Mouse (Mus musculus): ENCODE measurements around the gene Nrip2.
A peak's percentile ranks its signal among the peaks of the same experiment; 100 is the strongest.
"Not testable (repeated sequence)": the region's sequence is repeated elsewhere in the genome, so short reads cannot be mapped to it uniquely, and the experiment has no call there.

Gene Nrip2

DNA sequence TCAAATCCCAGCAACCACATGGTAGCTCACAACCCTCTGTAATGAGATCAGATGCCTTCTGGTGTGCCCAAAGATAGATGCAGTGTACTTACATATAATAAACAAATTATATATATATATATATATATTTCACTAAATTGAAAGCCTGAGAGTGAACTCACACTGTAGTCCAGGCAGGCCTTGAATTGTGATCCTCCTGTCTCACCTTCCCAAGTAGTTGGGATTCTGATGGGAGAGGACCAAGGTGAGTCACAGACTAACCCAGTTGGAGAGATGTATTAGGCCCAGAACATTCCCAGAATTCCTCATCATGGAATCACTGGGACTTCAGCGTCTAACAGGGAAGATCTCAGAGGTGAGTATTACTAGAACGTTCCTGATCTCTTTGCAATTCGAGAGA, at the start of gene Nrip2:
TSS of gene Nrip2 (plus strand) at position 301 of the 400 bp plus-strand sequence.
- DNase-seq (ENCODE audit: low spot score), result no peak

- no peak for DNase-seq (ENCODE audit: low spot score)
Measured at GRCm38 (mm10) chr6:128349711-128350110, 49.4 kb upstream of the Nrip2 start.

- no peak for DNase-seq (ENCODE audit: low spot score)
Measured at GRCm38 (mm10) chr6:128354140-128354539, 45.0 kb upstream of the Nrip2 start.

DNA sequence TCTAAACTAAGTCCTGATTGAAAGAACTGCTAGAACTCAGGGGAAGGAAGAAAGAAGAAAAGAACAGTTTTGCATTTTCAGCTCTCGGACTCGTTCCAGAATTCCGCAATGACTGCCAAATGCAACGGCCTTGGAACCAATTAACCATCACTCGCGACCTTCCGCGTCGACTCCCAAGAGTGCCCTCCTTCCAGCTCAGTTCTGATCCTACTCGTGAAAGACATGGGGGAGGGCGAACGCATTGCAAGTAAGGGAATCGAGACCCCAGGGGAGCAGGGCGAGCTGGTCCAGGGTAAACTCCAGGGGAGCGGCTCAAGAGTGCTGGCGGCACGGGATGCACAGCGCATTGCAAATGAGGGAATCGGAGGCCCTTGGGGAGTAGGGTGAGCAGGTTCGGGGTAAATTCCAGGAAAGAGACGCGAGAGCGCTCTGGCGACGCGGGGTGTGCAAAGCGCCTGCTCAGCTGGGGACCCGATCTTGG, 43.9 kb upstream of the Nrip2 start:
- DNase-seq (ENCODE audit: low spot score), result no peak

- DNase-seq (ENCODE audit: low spot score), result peak; percentile 84
Measured at GRCm38 (mm10) chr6:128355726-128356416, 43.2 kb upstream of the Nrip2 start, which contains the start of gene Tulp3. Gene Tulp3, minus strand, starts transcription at chr6:128355851.

DNA sequence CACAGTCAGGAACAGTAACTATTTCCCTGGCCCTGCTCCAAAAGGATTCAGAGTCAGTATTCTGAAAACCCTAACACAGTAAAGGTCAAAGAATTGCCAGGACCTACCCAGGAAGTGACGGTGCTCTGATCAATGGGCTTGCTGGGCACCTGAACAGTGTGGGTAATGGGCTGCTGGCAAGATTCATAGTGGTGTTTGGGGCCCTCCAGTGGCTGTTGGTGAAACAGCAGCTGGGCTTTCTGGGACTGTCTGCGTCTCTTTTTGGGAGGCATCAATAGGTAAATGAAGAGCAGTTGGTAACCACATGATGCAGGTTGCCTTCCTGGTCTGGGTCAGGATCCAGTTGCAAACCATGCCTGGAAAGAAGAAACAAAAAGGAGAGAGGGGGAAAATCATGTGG, 40.1 kb upstream of the Nrip2 start:
- DNase-seq (ENCODE audit: low spot score), result peak; percentile 64

DNA sequence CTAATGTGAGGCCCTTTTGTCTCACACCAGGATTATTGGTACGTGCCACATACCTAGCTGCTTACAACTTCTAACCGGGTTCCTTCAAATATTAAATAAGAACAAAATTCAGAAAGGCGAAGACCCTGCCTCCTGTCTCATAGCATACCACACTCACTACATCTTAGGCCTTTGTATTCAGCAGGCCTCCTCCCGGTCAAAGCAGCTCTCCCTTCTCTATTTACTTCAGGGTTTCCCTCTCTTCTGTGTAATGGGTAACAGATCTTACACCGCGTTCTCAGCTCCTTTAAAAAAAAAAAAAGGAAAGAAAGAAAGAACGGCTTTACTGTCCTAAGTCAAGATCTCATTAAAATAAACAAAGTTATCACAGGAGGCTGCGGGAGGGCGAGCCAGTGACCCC, 37.2 kb upstream of the Nrip2 start:
- no peak for DNase-seq (ENCODE audit: low spot score)

GRCm38 (mm10) chr6:128362381-128363006, 36.6 kb upstream of the Nrip2 start, which contains the start of the genes Rhno1 and Foxm1:
Gene Rhno1, minus strand, starts transcription at chr6:128362911.
Gene Foxm1, plus strand, starts transcription at chr6:128362967.
- peak; percentile 74 for DNase-seq (ENCODE audit: low spot score)

GRCm38 (mm10) chr6:128363007-128363825, 35.9 kb upstream of the Nrip2 start:
- DNase-seq (ENCODE audit: low spot score), result no peak

DNA sequence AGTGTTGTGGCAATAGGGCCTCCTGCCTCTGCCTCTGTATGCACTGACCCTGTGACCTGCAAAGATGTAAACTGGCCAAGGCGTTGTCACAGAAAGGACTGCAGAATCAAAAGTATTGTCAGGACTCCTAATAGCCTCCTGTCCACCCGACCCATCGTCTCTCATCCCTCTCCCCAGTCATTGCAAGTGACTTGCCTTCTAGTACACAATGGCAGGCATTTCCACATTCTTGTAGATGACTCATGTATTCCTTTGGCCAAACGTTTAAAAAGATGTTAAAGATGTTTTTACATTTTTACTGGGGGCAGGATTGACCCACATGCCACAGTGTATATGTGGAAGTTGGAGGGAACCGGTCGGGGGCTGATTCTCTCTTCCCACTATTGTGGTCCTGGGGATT, 34.4 kb upstream of the Nrip2 start:
- no peak for DNase-seq (ENCODE audit: low spot score)

- DNase-seq (ENCODE audit: low spot score), result no peak
Measured at GRCm38 (mm10) chr6:128366466-128366865, 32.6 kb upstream of the Nrip2 start.

DNA sequence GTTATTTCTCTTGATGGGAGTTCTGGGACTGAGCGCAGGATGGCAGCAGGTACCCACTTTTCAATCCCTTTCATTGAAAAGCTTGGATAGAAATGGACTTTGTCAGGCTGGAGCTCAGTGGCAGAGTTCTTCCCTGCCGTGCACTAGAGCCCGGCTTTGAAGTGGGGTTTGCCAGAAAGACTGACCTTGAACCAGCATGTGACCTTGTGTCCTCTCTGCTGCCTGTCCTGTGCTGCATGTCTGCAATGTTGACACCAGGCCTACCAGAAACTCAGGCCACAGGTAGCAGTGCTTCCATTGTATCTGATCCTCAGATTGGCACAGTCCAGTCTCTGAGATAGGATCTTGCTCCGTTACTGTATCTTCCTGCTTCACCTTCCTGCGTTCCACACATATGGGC, 29.1 kb upstream of the Nrip2 start:
- no peak for DNase-seq (ENCODE audit: low spot score)

- no peak for DNase-seq (ENCODE audit: low spot score)
Measured at GRCm38 (mm10) chr6:128375192-128375591, 23.9 kb upstream of the Nrip2 start, which contains the start of the genes Tex52 and Gm44596. Gene Tex52, plus strand, starts transcription at chr6:128375456. Gene Gm44596, plus strand, starts transcription at chr6:128375503.

GRCm38 (mm10) chr6:128376371-128377085, 22.6 kb upstream of the Nrip2 start:
- no peak for DNase-seq (ENCODE audit: low spot score)

DNA sequence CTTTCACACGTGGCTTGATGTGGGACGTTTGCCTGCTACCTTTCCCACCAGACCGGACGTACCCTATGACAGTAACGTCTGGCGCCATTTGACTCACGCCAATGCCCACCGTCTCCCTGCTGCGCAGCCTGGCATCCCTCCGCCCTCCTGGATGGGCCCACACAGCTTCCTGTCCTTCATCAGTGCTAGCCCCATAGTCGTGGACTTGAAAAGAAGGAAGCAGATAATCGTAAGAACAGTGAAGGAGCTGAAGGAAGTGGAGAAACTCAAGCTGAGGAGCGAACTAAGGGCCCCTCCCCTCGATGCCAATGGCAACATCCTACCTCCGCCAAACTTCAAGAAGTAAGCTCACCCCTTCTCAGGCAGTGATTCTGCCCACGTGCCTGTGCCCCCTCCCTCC, 19.5 kb upstream of the Nrip2 start:
- no peak for DNase-seq (ENCODE audit: low spot score)

- not testable (repeated sequence) for DNase-seq (ENCODE audit: low spot score)
Measured at GRCm38 (mm10) chr6:128380594-128381167, 18.4 kb upstream of the Nrip2 start.

DNA sequence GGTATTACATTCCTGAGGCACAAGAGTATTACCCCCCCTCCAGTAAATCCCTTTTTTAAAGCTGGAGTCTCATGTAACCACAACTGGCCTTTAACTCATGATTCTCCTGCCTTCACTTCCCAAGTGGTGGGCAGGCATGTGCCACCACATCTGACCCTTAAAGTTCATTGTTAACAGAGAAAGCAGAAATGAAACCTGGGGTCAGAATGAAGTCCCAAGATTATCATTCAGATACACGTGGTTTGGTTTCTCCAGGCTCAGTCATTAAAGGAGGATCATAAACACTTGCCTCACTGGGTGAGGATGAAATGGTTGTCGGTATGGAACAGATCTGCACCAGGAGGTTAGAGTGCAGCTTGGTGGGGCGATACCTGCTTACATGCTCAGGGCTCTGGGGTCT, 17.8 kb upstream of the Nrip2 start:
- no peak for DNase-seq (ENCODE audit: low spot score)

DNA sequence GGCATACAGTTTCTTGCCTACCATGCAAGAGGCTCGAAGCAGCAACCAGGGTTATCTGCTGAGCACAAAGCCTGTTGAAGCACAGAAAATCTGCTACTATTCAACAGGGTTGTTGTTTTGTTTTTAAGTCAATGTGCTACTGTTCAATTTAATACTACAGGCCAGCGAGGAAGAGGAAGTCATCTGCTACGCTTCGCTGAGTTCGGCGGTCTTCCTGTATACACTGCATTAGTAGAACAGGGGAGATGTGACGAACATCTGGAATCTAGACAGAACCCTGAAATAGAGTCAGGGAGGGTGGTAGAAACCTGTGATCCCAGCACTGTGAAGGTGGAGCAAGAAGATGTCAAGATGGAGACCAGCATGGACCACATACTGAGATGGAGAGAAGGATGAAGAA, 15.3 kb upstream of the Nrip2 start:
- no peak for DNase-seq (ENCODE audit: low spot score)

DNA sequence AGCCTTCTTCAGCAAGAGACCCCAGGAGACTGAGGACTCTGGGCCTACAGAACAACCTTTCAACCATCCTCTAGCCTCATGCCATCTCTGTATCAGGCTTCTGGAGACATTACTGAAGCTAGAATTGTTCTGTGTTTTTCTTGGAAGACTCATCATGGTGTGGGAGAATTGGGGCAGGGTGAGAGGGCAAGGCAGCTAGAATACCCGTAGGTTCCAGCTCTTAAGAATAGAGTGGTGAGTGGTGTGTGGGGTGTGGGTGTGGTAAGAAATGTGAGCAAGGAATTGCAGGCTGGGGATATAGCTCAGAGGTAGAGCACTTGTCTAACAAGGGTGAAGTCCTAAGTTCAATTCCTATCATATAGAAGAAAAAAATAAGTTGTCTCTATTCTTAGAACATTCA, 14.1 kb upstream of the Nrip2 start:
- DNase-seq (ENCODE audit: low spot score), result no peak

DNA sequence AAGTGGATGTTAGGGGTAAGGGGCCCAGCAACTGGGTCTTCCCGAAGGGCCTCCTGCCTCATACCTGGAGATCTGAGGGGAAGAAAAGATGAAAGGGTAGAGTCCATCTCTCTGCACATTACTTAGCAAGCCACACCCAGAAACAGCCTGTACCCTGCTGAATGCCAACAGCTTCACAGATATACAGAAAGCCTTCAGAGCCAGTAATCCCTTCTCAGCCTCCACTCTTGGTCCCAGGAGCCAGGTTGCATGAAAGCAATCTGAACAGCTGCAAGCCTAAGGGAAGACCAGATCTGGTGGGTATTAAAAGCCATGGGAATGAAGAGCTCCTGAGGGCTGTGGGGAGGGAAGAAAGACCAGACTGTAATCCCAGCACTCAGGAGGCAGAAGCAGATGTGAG, 9.9 kb upstream of the Nrip2 start:
- no peak for DNase-seq (ENCODE audit: low spot score)

DNA sequence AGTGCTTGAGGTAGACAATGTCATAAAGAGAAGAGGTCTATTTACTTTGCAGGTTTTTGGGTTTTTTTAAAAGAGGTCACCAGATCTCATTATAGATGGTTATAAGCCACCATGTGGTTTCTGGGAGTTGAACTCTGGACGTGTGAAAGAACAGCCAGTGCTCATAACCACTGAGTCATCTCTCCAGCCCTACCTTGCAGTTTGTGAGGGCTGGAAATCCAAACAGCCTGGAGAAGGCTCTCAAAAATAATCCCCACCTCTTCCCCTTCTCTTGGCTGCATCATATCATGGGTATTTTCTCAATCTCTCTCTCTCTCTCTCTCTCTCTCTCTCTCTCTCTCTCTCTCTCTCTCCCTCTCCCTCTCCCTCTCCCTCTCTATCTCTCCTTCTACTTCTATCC, 8.4 kb upstream of the Nrip2 start:
- DNase-seq (ENCODE audit: low spot score), result no peak

Data from T-cell, adult 2 months (primary cell).